Mouse (Mus musculus): ENCODE measurements at regions not wholly inside any gene's neighbourhood (a gene's known extent, or its start where the extent isn't known, plus 50 kb on each side); places are given as distances from the start of the nearest gene placed in this dataset.

DNA sequence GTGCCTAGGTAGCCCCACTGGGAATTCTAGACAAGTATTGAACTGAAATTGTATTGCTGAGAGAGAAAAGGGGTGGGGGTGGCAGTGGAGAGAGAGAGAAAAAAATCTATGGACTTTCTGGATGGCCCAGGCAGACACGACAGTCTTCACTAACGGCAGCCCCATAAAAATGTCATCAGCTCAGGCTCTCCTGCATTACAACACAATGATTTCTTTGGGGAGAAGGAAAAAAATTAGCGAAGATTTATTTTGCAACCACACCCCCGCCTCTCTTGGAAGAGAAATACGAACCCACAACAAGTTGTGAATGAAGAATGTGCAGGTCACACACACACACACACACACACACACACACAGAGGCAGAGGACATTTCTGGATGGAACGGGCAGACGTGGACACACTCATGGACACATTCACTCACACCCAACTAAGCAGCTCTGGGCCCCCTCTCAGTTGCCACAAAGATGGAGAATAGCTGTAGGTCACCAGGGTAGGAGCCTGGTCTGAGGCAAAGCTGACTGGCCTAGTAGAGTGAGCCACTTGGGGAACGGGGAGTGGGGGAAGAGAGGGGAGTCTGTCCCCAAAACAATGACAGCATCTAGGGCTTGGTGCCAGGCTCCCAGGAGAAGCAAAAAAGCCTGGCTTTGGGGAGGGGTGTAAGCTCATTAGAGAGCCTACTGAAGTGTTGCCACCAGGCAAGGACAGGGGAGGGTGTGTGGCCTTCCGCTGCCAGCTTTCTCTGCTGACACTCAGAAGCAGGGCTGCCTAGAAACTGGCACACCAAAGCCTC lies 201.0 kb downstream of the Sox9 start:
- H3K27ac ChIP-seq (ENCODE audit: insufficient read depth, low read depth, low read length): no peak overlapping the region
- TF ChIP-seq CTCF (IDR thresholded peaks at IDR 0.05; ENCODE audit: insufficient read depth, low read depth, low read length): no peak
- no peak for TF ChIP-seq POLR2A (IDR thresholded peaks at IDR 0.05; ENCODE audit: insufficient read depth, low read depth, low read length)

DNA sequence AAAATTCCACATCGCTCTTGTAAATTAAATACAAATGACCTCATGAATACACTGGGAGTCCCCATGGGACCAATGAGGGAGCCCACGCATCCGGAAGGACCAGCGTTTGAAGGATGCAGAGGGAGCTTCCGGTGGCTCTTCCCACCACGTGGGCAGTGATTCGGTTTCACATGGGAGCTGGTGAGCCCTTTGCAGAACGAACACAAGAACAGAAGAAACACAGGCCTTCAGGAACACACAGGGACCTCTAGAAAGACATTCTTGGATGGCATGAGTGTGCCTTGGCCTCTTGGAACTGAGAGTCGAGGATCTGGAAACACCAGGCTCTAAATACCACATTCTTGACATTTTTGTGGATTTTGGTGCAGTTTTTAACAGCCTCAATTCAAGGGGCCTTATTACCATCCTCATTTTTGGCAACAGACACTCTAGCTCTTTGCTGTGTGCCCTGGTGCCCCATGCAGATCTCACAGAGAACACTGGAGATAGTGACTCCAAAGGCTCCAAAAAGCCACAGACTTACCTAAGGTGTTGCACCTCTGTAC lies 204.1 kb downstream of the Sox9 start:
- H3K4me1 ChIP-seq (ENCODE audit: control insufficient read depth, insufficient read depth, low read length): 0 out of 2 replicates have a peak, but pooled peaks cover 8% of the 10 kb centered on the region
- TF ChIP-seq CTCF (IDR thresholded peaks at IDR 0.05; ENCODE audit: insufficient read depth, low read depth, low read length) (no peak), POLR2A (IDR thresholded peaks at IDR 0.05; ENCODE audit: insufficient read depth, low read depth, low read length) (no peak)
- H3K4me3 ChIP-seq (ENCODE audit: insufficient read depth, low read depth, low read length): no peak overlapping the region
- no peak overlapping the region for H3K27ac ChIP-seq (ENCODE audit: insufficient read depth, low read depth, low read length)
- WGBS: 87% methylated on average over 9 of the region's 9 CpGs

More for the DNA sequence above, 201.0 kb downstream of the Sox9 start:
- Histone ChIP-seq H3K4me3 (ENCODE audit: insufficient read depth, low read depth, low read length) (no peak overlapping the region), H3K4me1 (ENCODE audit: control insufficient read depth, insufficient read depth, low read length) (no peaks in the 10 kb centered on the region)
- WGBS: 58% methylated on average over 9 of the region's 9 CpGs

GRCm38 (mm10) chr11:112987782-112988181 lies 205.8 kb downstream of the Sox9 start:
- WGBS: 86% methylated on average over 7 of the region's 7 CpGs
- TF ChIP-seq POLR2A (IDR thresholded peaks at IDR 0.05; ENCODE audit: insufficient read depth, low read depth, low read length) (no peak), CTCF (IDR thresholded peaks at IDR 0.05; ENCODE audit: insufficient read depth, low read depth, low read length) (no peak)
- Histone ChIP-seq H3K4me3 (ENCODE audit: insufficient read depth, low read depth, low read length) (no peak overlapping the region), H3K4me1 (ENCODE audit: control insufficient read depth, insufficient read depth, low read length) (peaks cover 11% of the 10 kb centered on the region; the same call in 1 of the 2 replicates), H3K27ac (ENCODE audit: insufficient read depth, low read depth, low read length) (no peak overlapping the region)

DNA sequence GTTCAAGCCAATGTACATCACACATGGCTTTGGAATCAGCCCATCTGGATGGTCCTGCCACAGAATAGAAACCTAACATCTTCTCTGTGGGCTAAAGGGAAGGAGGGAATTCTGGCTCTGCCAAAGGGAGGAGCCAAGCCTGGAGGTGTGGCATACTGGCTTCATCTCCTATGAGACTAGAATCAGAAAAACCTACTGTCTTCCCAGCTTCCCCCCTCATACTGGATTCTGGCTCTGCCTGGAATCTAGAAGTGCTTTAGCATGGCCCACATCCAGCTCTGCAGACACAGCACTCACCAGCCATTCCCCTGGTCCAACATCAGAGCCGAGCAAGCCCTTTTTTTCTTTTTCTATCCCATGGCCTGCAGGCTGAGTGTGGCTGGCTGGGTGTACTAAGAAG lies 206.9 kb downstream of the Sox9 start:
- Histone ChIP-seq H3K4me1 (ENCODE audit: control insufficient read depth, insufficient read depth, low read length) (peaks cover 11% of the 10 kb centered on the region; the same call in 1 of the 2 replicates), H3K4me3 (ENCODE audit: insufficient read depth, low read depth, low read length) (no peak overlapping the region), H3K27ac (ENCODE audit: insufficient read depth, low read depth, low read length) (no peak overlapping the region)
- WGBS: 71% methylated on average over 1 of the region's 1 CpGs
- TF ChIP-seq POLR2A (IDR thresholded peaks at IDR 0.05; ENCODE audit: insufficient read depth, low read depth, low read length): no peak
- TF ChIP-seq CTCF (IDR thresholded peaks at IDR 0.05; ENCODE audit: insufficient read depth, low read depth, low read length): no peak

- 59% methylated on average over 13 of the region's 13 CpGs for whole genome bisulfite sequencing
- no peak for TF ChIP-seq POLR2A (IDR thresholded peaks at IDR 0.05; ENCODE audit: insufficient read depth, low read depth, low read length)
- Histone ChIP-seq H3K4me3 (ENCODE audit: insufficient read depth, low read depth, low read length) (no peak overlapping the region), H3K27ac (ENCODE audit: insufficient read depth, low read depth, low read length) (no peak overlapping the region), H3K4me1 (ENCODE audit: control insufficient read depth, insufficient read depth, low read length) (peaks cover 11% of the 10 kb centered on the region; the same call in 1 of the 2 replicates)
Observed at GRCm38 (mm10) chr11:112989981-112990512, 208.0 kb downstream of the Sox9 start.

GRCm38 (mm10) chr11:112990751-112991150 lies 208.7 kb downstream of the Sox9 start:
- H3K4me3 ChIP-seq (ENCODE audit: insufficient read depth, low read depth, low read length): no peak overlapping the region
- TF ChIP-seq POLR2A (IDR thresholded peaks at IDR 0.05; ENCODE audit: insufficient read depth, low read depth, low read length) (no peak), CTCF (IDR thresholded peaks at IDR 0.05; ENCODE audit: insufficient read depth, low read depth, low read length) (no peak)
- WGBS: 72% methylated on average over 11 of the region's 11 CpGs

DNA sequence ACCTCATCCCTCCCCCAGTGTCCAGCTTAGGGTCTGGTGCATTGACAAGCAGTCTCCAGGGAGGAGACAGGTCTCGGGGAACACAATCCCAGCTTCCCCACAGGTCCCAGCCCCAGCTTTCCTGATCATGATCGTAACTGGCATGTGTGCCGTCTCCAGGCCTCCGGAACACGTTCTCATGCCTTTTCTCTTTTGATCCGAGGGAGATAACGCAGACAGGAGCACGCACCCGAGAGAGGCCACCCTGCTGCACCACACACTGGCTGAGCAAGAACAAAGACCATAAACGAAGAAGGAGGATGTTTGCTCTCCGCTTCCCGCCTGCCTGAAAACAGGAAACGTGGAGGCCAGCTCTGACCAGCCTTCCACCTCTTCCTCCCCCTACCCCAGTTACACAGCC lies 209.8 kb downstream of the Sox9 start:
- peaks cover 11% of the 10 kb centered on the region; the same call in 1 of the 2 replicates for H3K4me1 ChIP-seq (ENCODE audit: control insufficient read depth, insufficient read depth, low read length)
- WGBS: 74% methylated on average over 13 of the region's 13 CpGs
- TF ChIP-seq CTCF (IDR thresholded peaks at IDR 0.05; ENCODE audit: insufficient read depth, low read depth, low read length) (no peak), POLR2A (IDR thresholded peaks at IDR 0.05; ENCODE audit: insufficient read depth, low read depth, low read length) (0 out of 2 replicates have a peak, but pooled peaks have one; percentile 19)
- H3K27ac ChIP-seq (ENCODE audit: insufficient read depth, low read depth, low read length): no peak overlapping the region
- H3K4me3 ChIP-seq (ENCODE audit: insufficient read depth, low read depth, low read length): no peak overlapping the region

More at GRCm38 (mm10) chr11:112990751-112991150, 208.7 kb downstream of the Sox9 start:
- Histone ChIP-seq H3K4me1 (ENCODE audit: control insufficient read depth, insufficient read depth, low read length) (peaks cover 11% of the 10 kb centered on the region; the same call in 1 of the 2 replicates), H3K27ac (ENCODE audit: insufficient read depth, low read depth, low read length) (no peak overlapping the region)

GRCm38 (mm10) chr11:112998777-112999583 lies 217.0 kb downstream of the Sox9 start:
- Histone ChIP-seq H3K4me1 (ENCODE audit: control insufficient read depth, insufficient read depth, low read length) (no peaks in the 10 kb centered on the region), H3K27ac (ENCODE audit: insufficient read depth, low read depth, low read length) (no peak overlapping the region), H3K4me3 (ENCODE audit: insufficient read depth, low read depth, low read length) (no peak overlapping the region)
- WGBS: 74% methylated on average over 5 of the region's 5 CpGs
- no peak for TF ChIP-seq POLR2A (IDR thresholded peaks at IDR 0.05; ENCODE audit: insufficient read depth, low read depth, low read length)
- TF ChIP-seq CTCF (IDR thresholded peaks at IDR 0.05; ENCODE audit: insufficient read depth, low read depth, low read length): no peak

Data from olfactory bulb, adult 2 months (tissue).